Mouse (Mus musculus) liver, postnatal 0 days (tissue): ENCODE data around the gene Cnnm2.

Experiments
- CTCF ChIP-seq: sonication (generic); IDR thresholded peaks from 2 replicates; pipeline ENCODE4 v1.5.1; 2016; ENCODE audit warnings: antibody characterized with exemption, low read depth
- EP300 ChIP-seq: IDR thresholded peaks from 2 replicates; pipeline ENCODE4 v1.6.1; 2016; ENCODE audit warnings: antibody characterized with exemption, low read depth, mild to moderate bottlenecking

- peak; percentile 96 for TF ChIP-seq CTCF
- no peak for TF ChIP-seq EP300
These were observed 114.4 kb downstream of the Cnnm2 start for GRCm38 (mm10) chr19:46875790-46876189.
